Mouse (Mus musculus) G1E (cell line): ENCODE data around the gene Chia1.

Experiments used
- CTCF ChIP-seq: IDR thresholded peaks from 2 replicates; pipeline ENCODE4 v1.5.1; 2012; ENCODE audit warnings: low read depth, low read length, inconsistent platforms, mixed read lengths
- GATA1 ChIP-seq: IDR thresholded peaks from 2 replicates; pipeline ENCODE4 v1.6.1; 2012; ENCODE audit warnings: borderline replicate concordance, low read length, inconsistent platforms, mixed read lengths
- GATA2 ChIP-seq: IDR thresholded peaks from 2 replicates; pipeline ENCODE4 v1.6.1; 2012; ENCODE audit warnings: low read depth, low read length, inconsistent platforms, borderline replicate concordance
- POLR2AphosphoS5 ChIP-seq: IDR thresholded peaks from 2 replicates; pipeline ENCODE4 v1.6.1; 2012; ENCODE audit warnings: low read depth, low read length, inconsistent platforms; ENCODE audit not compliant: insufficient replicate concordance
- TAL1 ChIP-seq: conservative IDR thresholded peaks from 2 replicates; pipeline ENCODE4 v1.6.1; 2012; ENCODE audit warnings: low read depth, low read length, inconsistent platforms, mixed read lengths

DNA sequence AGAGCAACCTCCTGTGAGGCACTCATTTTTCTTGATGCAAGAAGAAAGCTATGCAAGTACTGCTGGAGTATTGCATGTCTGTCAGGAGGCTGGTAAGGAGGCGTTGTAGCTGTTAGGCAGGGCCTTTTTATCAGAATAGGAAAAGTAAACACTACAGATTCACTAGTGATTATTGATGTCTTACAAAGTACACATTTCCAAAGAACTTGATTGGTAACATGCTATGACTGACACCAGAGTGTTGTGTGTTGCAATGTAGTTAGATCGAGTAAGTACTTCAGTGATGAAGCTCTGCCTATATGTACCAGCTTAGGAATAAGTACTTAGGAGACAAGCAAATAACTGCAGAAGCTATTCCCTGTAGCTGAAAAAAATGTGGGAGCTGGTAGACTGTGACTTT lies 42.0 kb upstream of the Chia1 start:
- TF ChIP-seq CTCF (no peak), GATA1 (no peak), TAL1 (no peak), POLR2AphosphoS5 (no peak), GATA2 (no peak)
